Mouse (Mus musculus) liver, embryonic 14.5 days (tissue): ENCODE measurements around the gene Mynn.

ENCODE experiments used
- CTCF ChIP-seq: IDR thresholded peaks from 2 replicates; pipeline ENCODE4 v1.5.1; 2016; ENCODE audit warnings: antibody characterized with exemption, low read depth, control low read depth
- EP300 ChIP-seq: IDR thresholded peaks from 2 replicates; pipeline ENCODE4 v1.6.1; 2016; ENCODE audit warnings: antibody characterized with exemption, low read depth

GRCm38 (mm10) chr3:30573549-30573948, 28.3 kb upstream of the Mynn start:
- TF ChIP-seq CTCF (no peak), EP300 (no peak)
